Mouse (Mus musculus) forebrain, embryonic 13.5 days (tissue): ENCODE data around the gene 1700021F07Rik. TPM values are rescaled to one million over a fixed set of nuclear protein-coding genes. Genes with fewer than 3 reads are reported as not detected.
A peak's percentile ranks its signal among the peaks of the same experiment; 100 is the strongest.

Experiments used
- ATAC-seq: fragments of 200-750 bp; cut with Nextera tagmentation; 2 replicates; pipeline ENCODE4 v1.8.0; 2017
- H3K27ac ChIP-seq: fragments of 300-500 bp; sonication (generic); 2 replicates; pipeline ENCODE4 v1.5.1; 2015; ENCODE audit warnings: inconsistent platforms, mild to moderate bottlenecking, moderate library complexity
- H3K27me3 ChIP-seq: fragments of 300-500 bp; sonication (generic); 2 replicates; pipeline ENCODE4 v1.6.1; 2015; ENCODE audit warnings: mild to moderate bottlenecking, inconsistent platforms
- H3K36me3 ChIP-seq: fragments of 300-500 bp; sonication (generic); 2 replicates; pipeline ENCODE4 v1.6.1; 2015; ENCODE audit warnings: mild to moderate bottlenecking, inconsistent platforms; ENCODE audit not compliant: poor library complexity, severe bottlenecking
- H3K4me1 ChIP-seq: fragments of 300-500 bp; sonication (generic); 2 replicates; pipeline ENCODE4 v1.6.1; 2015; ENCODE audit warnings: inconsistent platforms
- H3K4me2 ChIP-seq: fragments of 300-500 bp; sonication (generic); 2 replicates; pipeline ENCODE4 v1.6.1; 2015; ENCODE audit warnings: inconsistent platforms, mild to moderate bottlenecking, moderate library complexity
- H3K4me3 ChIP-seq: fragments of 300-500 bp; sonication (generic); 2 replicates; pipeline ENCODE4 v1.5.1; 2015; ENCODE audit warnings: mild to moderate bottlenecking, inconsistent platforms
- H3K9ac ChIP-seq: fragments of 300-500 bp; sonication (generic); 2 replicates; pipeline ENCODE4 v1.6.1; 2015; ENCODE audit warnings: mild to moderate bottlenecking, inconsistent platforms
- H3K9me3 ChIP-seq: fragments of 300-500 bp; sonication (generic); replicated peaks from 2 replicates; pipeline ENCODE4 v1.6.1; 2016; ENCODE audit warnings: inconsistent platforms
- WGBS: fragments of 180-500 bp; shearing (Covaris S2); methylation state at CpG from one replicate; pipeline ENCODE4 v1.1.7; 2015; 5-methylcytosine and 5-hydroxymethylcytosine counted together
- polyA plus RNA-seq: library from polyadenylated mRNA; unstranded; fragments of >200 nt; fragmentation: Nextera tagmentation; extraction: Ambion mirVana; gene quantifications from 2 replicates; pipeline ENCODE4 v1.2.1, GENCODE M21; 2015

The 1700021F07Rik gene
- polyA plus RNA-seq, 1 experiment from 2014 or later = not detected

DNA sequence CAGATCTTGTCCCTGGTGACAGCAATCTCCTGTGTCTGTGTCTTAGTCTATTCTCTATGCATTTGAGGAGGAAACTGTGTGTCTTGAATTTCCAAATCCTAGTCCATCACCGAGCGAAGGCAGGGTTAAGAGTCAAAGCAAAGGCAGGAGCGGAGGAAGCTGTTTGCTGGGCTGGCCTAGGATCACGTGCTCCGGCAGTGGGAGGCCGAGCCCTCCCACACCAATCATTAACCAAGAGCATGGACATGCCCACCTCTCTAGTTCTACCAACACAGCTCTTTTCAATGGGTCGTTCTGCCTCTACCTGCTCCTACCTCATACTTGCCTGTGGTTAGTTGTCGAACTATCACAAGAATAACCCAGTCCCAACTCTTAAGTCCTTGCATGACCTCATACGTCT, 13.5 kb downstream of the 1700021F07Rik start:
- H3K27me3 ChIP-seq = no peaks in the 10 kb centered on the region
- H3K4me1 ChIP-seq = no peaks in the 10 kb centered on the region
- no peak overlapping the region for H3K9ac ChIP-seq
- H3K4me2 ChIP-seq = no peak overlapping the region
- no peak for ATAC-seq
- no peaks in the 10 kb centered on the region for H3K36me3 ChIP-seq
- no peak overlapping the region for H3K27ac ChIP-seq
- 95% methylated on average over 9 of the region's 9 CpGs for WGBS
- no peak overlapping the region for H3K4me3 ChIP-seq
- no peaks in the 10 kb centered on the region for H3K9me3 ChIP-seq

DNA sequence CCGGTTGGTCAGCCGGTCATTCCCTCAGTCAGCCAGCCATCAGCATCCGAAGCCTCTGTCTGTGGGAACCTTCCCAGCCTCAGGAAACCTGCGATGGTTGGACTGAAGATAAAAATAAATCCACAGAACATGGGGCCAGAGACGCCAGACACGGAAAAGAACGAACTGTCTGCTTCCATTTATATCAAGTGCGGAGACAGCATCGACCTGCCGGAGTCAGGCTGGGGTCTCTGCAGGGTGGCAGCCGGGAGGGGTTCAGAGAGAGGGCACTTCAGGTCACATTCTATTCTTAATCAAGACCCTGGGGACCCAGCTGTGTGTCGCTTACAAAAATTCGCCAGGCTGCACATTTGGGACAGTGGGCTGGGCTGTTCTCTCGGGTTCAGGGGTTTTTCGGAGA, 17.4 kb downstream of the 1700021F07Rik start:
- Histone ChIP-seq H3K4me1 (no peaks in the 10 kb centered on the region), H3K27ac (no peak overlapping the region), H3K4me2 (no peak overlapping the region), H3K36me3 (no peaks in the 10 kb centered on the region), H3K27me3 (no peaks in the 10 kb centered on the region), H3K4me3 (no peak overlapping the region), H3K9me3 (no peaks in the 10 kb centered on the region), H3K9ac (no peak overlapping the region)
- ATAC-seq = no peak
- 70% methylated on average over 15 of the region's 15 CpGs for WGBS

DNA sequence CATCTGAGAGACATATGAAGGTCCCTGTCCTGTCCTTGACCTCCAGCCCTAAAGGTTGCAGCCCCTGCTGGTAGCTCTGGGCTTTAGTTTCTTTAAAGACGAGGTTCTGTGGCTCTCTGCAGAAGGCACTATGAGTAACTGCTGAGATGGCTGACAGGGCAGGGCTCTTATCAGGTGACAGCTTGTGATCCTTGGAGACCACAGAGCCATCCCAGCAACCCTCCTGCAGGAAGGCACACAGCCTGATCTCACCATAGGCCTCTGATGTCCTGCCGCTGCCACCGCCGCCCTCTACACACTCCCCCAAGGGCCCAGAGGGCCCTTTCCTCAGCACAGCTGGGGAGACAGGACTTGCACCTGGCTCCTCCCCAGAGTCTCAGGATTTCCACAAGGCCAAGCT, 19.4 kb downstream of the 1700021F07Rik start:
- 0 out of 2 replicates have a peak, but pooled peaks cover 3% of the 10 kb centered on the region for H3K4me1 ChIP-seq
- no peak overlapping the region for H3K9ac ChIP-seq
- no peak overlapping the region for H3K4me2 ChIP-seq
- H3K9me3 ChIP-seq = no peaks in the 10 kb centered on the region
- WGBS = 79% methylated on average over 4 of the region's 4 CpGs
- H3K27me3 ChIP-seq = no peaks in the 10 kb centered on the region
- H3K4me3 ChIP-seq = no peak overlapping the region
- ATAC-seq = no peak
- no peak overlapping the region for H3K27ac ChIP-seq
- no peaks in the 10 kb centered on the region for H3K36me3 ChIP-seq

DNA sequence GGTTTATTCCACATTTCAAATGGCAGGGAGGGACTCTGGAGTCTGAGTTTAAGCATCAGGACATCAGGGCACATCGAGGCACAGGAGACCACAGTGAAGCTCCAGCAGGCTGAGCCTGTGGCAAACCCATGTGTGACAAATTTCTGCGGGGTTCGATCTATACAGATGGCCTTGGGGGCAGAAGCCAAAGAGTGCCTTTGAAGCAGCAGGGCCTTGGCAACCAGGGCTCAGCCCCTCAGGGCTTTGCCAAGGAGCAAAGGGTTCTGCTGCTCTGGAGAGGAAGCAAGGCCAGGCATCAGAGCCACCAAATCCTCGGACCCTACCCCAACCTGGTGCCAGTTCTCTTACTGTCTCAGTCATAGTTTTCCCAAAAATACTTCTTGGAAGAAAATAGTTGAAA, 20.3 kb downstream of the 1700021F07Rik start:
- no peak overlapping the region for H3K27ac ChIP-seq
- H3K4me2 ChIP-seq = no peak overlapping the region
- no peak overlapping the region for H3K9ac ChIP-seq
- no peak for ATAC-seq
- 86% methylated on average over 4 of the region's 4 CpGs for WGBS
- H3K27me3 ChIP-seq = no peaks in the 10 kb centered on the region
- no peaks in the 10 kb centered on the region for H3K9me3 ChIP-seq
- no peak overlapping the region for H3K4me3 ChIP-seq
- H3K36me3 ChIP-seq = no peaks in the 10 kb centered on the region
- H3K4me1 ChIP-seq = 0 out of 2 replicates have a peak, but pooled peaks cover 3% of the 10 kb centered on the region

GRCm38 (mm10) chr2:173545992-173546703, 23.8 kb downstream of the 1700021F07Rik start:
- 43% methylated on average over 15 of the region's 15 CpGs for WGBS
- H3K4me3 ChIP-seq = no peak overlapping the region
- no peaks in the 10 kb centered on the region for H3K27me3 ChIP-seq
- H3K36me3 ChIP-seq = no peaks in the 10 kb centered on the region
- no peak overlapping the region for H3K27ac ChIP-seq
- peak; percentile 80 for ATAC-seq
- no peak overlapping the region for H3K4me2 ChIP-seq
- 0 out of 2 replicates have a peak, but pooled peaks cover 9% of the 10 kb centered on the region for H3K4me1 ChIP-seq
- no peak overlapping the region for H3K9ac ChIP-seq
- H3K9me3 ChIP-seq = no peaks in the 10 kb centered on the region

- 0 out of 2 replicates have a peak, but pooled peaks have one; percentile 25 for ATAC-seq
- Histone ChIP-seq H3K27ac (no peak overlapping the region), H3K9me3 (no peaks in the 10 kb centered on the region), H3K9ac (no peak overlapping the region), H3K4me1 (0 out of 2 replicates have a peak, but pooled peaks cover 9% of the 10 kb centered on the region), H3K4me2 (no peak overlapping the region), H3K27me3 (no peaks in the 10 kb centered on the region), H3K36me3 (no peaks in the 10 kb centered on the region), H3K4me3 (no peak overlapping the region)
- 76% methylated on average over 10 of the region's 10 CpGs for WGBS
Observed at GRCm38 (mm10) chr2:173549236-173549635, 26.9 kb downstream of the 1700021F07Rik start.

DNA sequence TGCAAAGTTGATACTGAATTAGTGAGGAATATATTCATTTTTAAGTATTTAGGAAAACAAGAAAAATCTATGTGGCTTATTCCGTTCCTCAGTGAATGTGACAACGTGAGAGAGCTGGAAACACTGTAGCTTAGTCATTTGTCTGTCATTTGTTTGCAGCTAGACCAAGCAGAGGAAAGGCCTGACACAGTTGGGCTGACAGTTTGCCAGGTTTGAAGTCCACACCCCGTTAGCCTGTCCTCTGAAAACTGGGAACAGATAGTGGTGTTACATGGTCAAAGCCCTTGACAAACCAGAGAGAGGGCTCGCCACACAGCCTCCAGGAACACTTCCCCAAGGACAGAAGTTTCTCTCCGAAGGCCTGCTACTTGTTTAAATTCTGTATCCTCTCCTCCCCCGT, 28.3 kb downstream of the 1700021F07Rik start:
- H3K36me3 ChIP-seq = no peaks in the 10 kb centered on the region
- 82% methylated on average over 6 of the region's 6 CpGs for WGBS
- H3K9ac ChIP-seq = no peak overlapping the region
- no peak overlapping the region for H3K4me3 ChIP-seq
- H3K9me3 ChIP-seq = no peaks in the 10 kb centered on the region
- no peaks in the 10 kb centered on the region for H3K27me3 ChIP-seq
- no peak for ATAC-seq
- H3K4me1 ChIP-seq = 0 out of 2 replicates have a peak, but pooled peaks cover 9% of the 10 kb centered on the region
- H3K4me2 ChIP-seq = no peak overlapping the region
- no peak overlapping the region for H3K27ac ChIP-seq

- 41% methylated on average over 9 of the region's 9 CpGs for WGBS
- no peak overlapping the region for H3K4me3 ChIP-seq
- H3K4me2 ChIP-seq = no peak overlapping the region
- 0 out of 2 replicates have a peak, but pooled peaks cover 5% of the 10 kb centered on the region for H3K4me1 ChIP-seq
- H3K27me3 ChIP-seq = no peaks in the 10 kb centered on the region
- H3K27ac ChIP-seq = no peak overlapping the region
- no peak overlapping the region for H3K9ac ChIP-seq
- no peaks in the 10 kb centered on the region for H3K36me3 ChIP-seq
- no peak for ATAC-seq
- H3K9me3 ChIP-seq = no peaks in the 10 kb centered on the region
Observed at GRCm38 (mm10) chr2:173553863-173554262, 31.5 kb downstream of the 1700021F07Rik start.

DNA sequence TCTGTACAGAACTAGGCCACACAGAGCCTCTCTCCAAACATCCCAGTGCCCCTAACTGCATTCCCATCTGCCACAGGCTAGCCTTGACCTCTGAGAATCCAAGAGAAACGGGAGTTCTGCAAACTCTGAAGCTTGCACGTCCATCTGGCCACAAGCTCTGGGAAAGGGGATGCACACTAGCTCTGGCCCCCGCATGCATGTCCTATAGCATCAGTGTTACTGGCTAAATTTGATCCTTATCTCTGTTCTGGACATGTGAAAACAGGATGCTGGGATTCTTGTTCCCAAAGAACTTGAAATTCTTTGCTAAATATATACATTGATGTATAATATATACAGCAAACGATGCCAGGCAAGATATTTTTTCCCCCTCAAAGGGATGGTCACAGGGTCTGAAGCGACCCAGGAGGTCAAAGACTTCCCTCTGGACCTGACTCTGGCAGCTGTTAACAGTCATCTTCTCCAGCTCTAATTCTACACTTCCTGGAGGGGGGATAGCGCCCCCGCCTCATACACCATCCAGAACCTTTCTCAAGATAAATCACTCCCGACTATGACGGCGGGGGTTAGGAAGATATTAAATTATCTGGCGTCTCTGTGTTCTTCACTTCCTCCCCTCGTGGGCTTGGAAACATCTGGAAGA, 36.5 kb downstream of the 1700021F07Rik start:
- H3K27me3 ChIP-seq = no peaks in the 10 kb centered on the region
- H3K9me3 ChIP-seq = no peaks in the 10 kb centered on the region
- ATAC-seq = no peak
- no peaks in the 10 kb centered on the region for H3K4me1 ChIP-seq
- no peak overlapping the region for H3K4me3 ChIP-seq
- no peak overlapping the region for H3K9ac ChIP-seq
- no peak overlapping the region for H3K27ac ChIP-seq
- H3K36me3 ChIP-seq = no peaks in the 10 kb centered on the region
- no peak overlapping the region for H3K4me2 ChIP-seq
- 88% methylated on average over 12 of the region's 12 CpGs for WGBS

GRCm38 (mm10) chr2:173561851-173562442, 39.6 kb downstream of the 1700021F07Rik start:
- no peaks in the 10 kb centered on the region for H3K4me1 ChIP-seq
- H3K27ac ChIP-seq = no peak overlapping the region
- no peaks in the 10 kb centered on the region for H3K27me3 ChIP-seq
- H3K9ac ChIP-seq = no peak overlapping the region
- no peak overlapping the region for H3K4me3 ChIP-seq
- peak; percentile 73 for ATAC-seq
- 41% methylated on average over 5 of the region's 5 CpGs for WGBS
- H3K4me2 ChIP-seq = no peak overlapping the region
- H3K36me3 ChIP-seq = no peaks in the 10 kb centered on the region
- no peaks in the 10 kb centered on the region for H3K9me3 ChIP-seq

DNA sequence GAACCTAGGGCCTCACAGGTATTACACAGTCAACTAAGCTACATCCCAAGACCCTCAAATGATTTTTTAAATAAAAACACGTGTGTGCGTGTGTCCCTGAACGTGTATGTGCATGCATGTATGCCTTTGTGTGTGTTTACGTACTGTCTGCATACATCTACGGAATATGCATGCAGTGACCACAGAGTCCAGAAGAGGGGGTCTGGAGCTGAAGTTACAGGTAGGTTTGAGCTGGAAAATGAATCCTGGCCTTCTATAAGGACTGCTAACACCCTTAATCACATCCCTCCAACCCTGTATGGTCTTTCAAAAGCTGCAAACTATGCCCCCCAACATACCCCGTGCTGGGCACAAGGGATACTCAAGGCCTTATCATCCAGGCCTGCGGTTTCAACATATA, 41.0 kb downstream of the 1700021F07Rik start:
- H3K4me3 ChIP-seq = no peak overlapping the region
- WGBS = 76% methylated on average over 7 of the region's 7 CpGs
- no peak overlapping the region for H3K27ac ChIP-seq
- no peak overlapping the region for H3K4me2 ChIP-seq
- H3K9me3 ChIP-seq = no peaks in the 10 kb centered on the region
- no peak overlapping the region for H3K9ac ChIP-seq
- H3K27me3 ChIP-seq = no peaks in the 10 kb centered on the region
- no peak for ATAC-seq
- H3K36me3 ChIP-seq = no peaks in the 10 kb centered on the region
- H3K4me1 ChIP-seq = no peaks in the 10 kb centered on the region

DNA sequence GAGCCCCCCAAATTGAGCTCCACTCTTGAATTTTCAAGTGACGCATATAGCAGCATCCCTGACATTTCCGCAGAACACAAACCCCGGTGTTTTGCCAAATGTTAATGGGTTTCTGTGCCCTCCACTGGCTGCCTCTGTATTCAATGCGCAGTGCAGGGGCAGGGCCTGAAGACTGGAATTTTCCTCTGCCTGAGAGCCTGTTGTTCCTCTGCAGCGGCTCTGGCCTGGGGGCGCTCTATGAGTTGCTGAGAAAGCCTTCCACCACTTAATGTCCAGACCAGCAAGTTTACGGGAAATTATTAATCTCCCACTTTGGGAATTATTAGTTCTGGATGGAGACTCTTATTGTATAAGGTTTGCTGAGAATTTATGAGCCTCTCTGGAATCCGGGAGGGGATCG, 41.8 kb downstream of the 1700021F07Rik start:
- Histone ChIP-seq H3K36me3 (no peaks in the 10 kb centered on the region), H3K27ac (no peak overlapping the region), H3K9me3 (no peaks in the 10 kb centered on the region), H3K4me1 (no peaks in the 10 kb centered on the region), H3K27me3 (no peaks in the 10 kb centered on the region), H3K4me3 (no peak overlapping the region), H3K9ac (no peak overlapping the region), H3K4me2 (no peak overlapping the region)
- 64% methylated on average over 9 of the region's 9 CpGs for WGBS
- ATAC-seq = no peak
